Mouse (Mus musculus): ENCODE measurements at regions not wholly inside any gene's neighbourhood (a gene's known extent, or its start where the extent isn't known, plus 50 kb on each side); places are given as distances from the start of the nearest gene placed in this dataset.

GRCm38 (mm10) chr5:29142957-29143356 lies 52.8 kb upstream of the Rnf32 start:
- Histone ChIP-seq H3K4me3 (no peak overlapping the region), H3K27ac (no peak overlapping the region)
- intact Hi-C loops (cut with DNase I): no loop called here
- DNase-seq (ENCODE audit: extremely low spot score in 1 of 2, low spot score in 2 of 2): no peak
- no peak for TF ChIP-seq CTCF (IDR thresholded peaks at IDR 0.05)

- DNase-seq (ENCODE audit: extremely low spot score in 1 of 2, low spot score in 2 of 2): no peak
- Histone ChIP-seq H3K27ac (no peak overlapping the region), H3K4me3 (no peak overlapping the region)
- TF ChIP-seq CTCF (IDR thresholded peaks at IDR 0.05): no peak
- intact Hi-C loops (cut with DNase I): no loop called here
Measured at GRCm38 (mm10) chr5:29142502-29142901, 53.3 kb upstream of the Rnf32 start.

- intact Hi-C loops (cut with DNase I): no loop called here
- no peak overlapping the region for H3K4me3 ChIP-seq
- no peak for DNase-seq (ENCODE audit: extremely low spot score in 1 of 2, low spot score in 2 of 2)
- TF ChIP-seq CTCF (IDR thresholded peaks at IDR 0.05): no peak
- H3K27ac ChIP-seq: no peak overlapping the region
Measured at GRCm38 (mm10) chr5:29137481-29137880, 58.3 kb upstream of the Rnf32 start.

- DNase-seq (ENCODE audit: extremely low spot score in 1 of 2, low spot score in 2 of 2): no peak
- no peak overlapping the region for H3K27ac ChIP-seq
- intact Hi-C loops (cut with DNase I): no loop called here
- TF ChIP-seq CTCF (IDR thresholded peaks at IDR 0.05): no peak
- no peak overlapping the region for H3K4me3 ChIP-seq
Measured at GRCm38 (mm10) chr5:29132261-29132660, 63.5 kb upstream of the Rnf32 start.

GRCm38 (mm10) chr5:29131762-29132161 lies 64.0 kb upstream of the Rnf32 start:
- TF ChIP-seq CTCF (IDR thresholded peaks at IDR 0.05): no peak
- no peak overlapping the region for H3K4me3 ChIP-seq
- H3K27ac ChIP-seq: no peak overlapping the region
- intact Hi-C loops (cut with DNase I): no loop called here
- DNase-seq (ENCODE audit: extremely low spot score in 1 of 2, low spot score in 2 of 2): no peak

- intact Hi-C loops (cut with DNase I): no loop called here
- no peak overlapping the region for H3K4me3 ChIP-seq
- TF ChIP-seq CTCF (IDR thresholded peaks at IDR 0.05): no peak
- no peak for DNase-seq (ENCODE audit: extremely low spot score in 1 of 2, low spot score in 2 of 2)
- H3K27ac ChIP-seq: no peak overlapping the region
Measured at GRCm38 (mm10) chr5:29129724-29130123, 66.1 kb upstream of the Rnf32 start.

GRCm38 (mm10) chr5:29116942-29117341 lies 78.8 kb upstream of the Rnf32 start:
- H3K4me3 ChIP-seq: no peak overlapping the region
- no peak overlapping the region for H3K27ac ChIP-seq
- TF ChIP-seq CTCF (IDR thresholded peaks at IDR 0.05): no peak
- intact Hi-C loops (cut with DNase I): no loop called here
- DNase-seq (ENCODE audit: extremely low spot score in 1 of 2, low spot score in 2 of 2): no peak

- no peak for DNase-seq (ENCODE audit: extremely low spot score in 1 of 2, low spot score in 2 of 2)
- no peak for TF ChIP-seq CTCF (IDR thresholded peaks at IDR 0.05)
- Histone ChIP-seq H3K27ac (no peak overlapping the region), H3K4me3 (no peak overlapping the region)
- intact Hi-C loops (cut with DNase I): no loop called here
Measured at GRCm38 (mm10) chr5:29112531-29112930, 83.3 kb upstream of the Rnf32 start.

- H3K27ac ChIP-seq: no peak overlapping the region
- DNase-seq (ENCODE audit: extremely low spot score in 1 of 2, low spot score in 2 of 2): no peak
- intact Hi-C loops (cut with DNase I): no loop called here
- no peak for TF ChIP-seq CTCF (IDR thresholded peaks at IDR 0.05)
- no peak overlapping the region for H3K4me3 ChIP-seq
Measured at GRCm38 (mm10) chr5:29107276-29107675, 88.5 kb upstream of the Rnf32 start.

GRCm38 (mm10) chr5:29083288-29083687 lies 112.5 kb upstream of the Rnf32 start:
- TF ChIP-seq CTCF (IDR thresholded peaks at IDR 0.05): no peak
- no peak overlapping the region for H3K4me3 ChIP-seq
- no peak for DNase-seq (ENCODE audit: extremely low spot score in 1 of 2, low spot score in 2 of 2)
- intact Hi-C loops (cut with DNase I): no loop called here
- H3K27ac ChIP-seq: no peak overlapping the region

GRCm38 (mm10) chr5:29054393-29054792 lies 141.4 kb upstream of the Rnf32 start:
- Histone ChIP-seq H3K4me3 (no peak overlapping the region), H3K27ac (no peak overlapping the region)
- no peak for DNase-seq (ENCODE audit: extremely low spot score in 1 of 2, low spot score in 2 of 2)
- intact Hi-C loops (cut with DNase I): no loop called here
- TF ChIP-seq CTCF (IDR thresholded peaks at IDR 0.05): no peak

- intact Hi-C loops (cut with DNase I): loop anchor here (1.0 to 10.0 kb wide), 4 partner anchors 238 to 585 kb away; no protein-coding TSS in a partner anchor
- H3K4me3 ChIP-seq: no peak overlapping the region
- H3K27ac ChIP-seq: no peak overlapping the region
- peak; percentile 58 to 63 for DNase-seq (ENCODE audit: extremely low spot score in 1 of 2, low spot score in 2 of 2)
- peak; percentile 59 for TF ChIP-seq CTCF (IDR thresholded peaks at IDR 0.05)
Measured at GRCm38 (mm10) chr5:29036636-29037035, 159.2 kb upstream of the Rnf32 start.

GRCm38 (mm10) chr5:29033462-29033997 lies 162.3 kb upstream of the Rnf32 start:
- intact Hi-C loops (cut with DNase I): loop anchor here (10.0 kb wide), 2 partner anchors 241 to 301 kb away; no protein-coding TSS in a partner anchor
- no peak for TF ChIP-seq CTCF (IDR thresholded peaks at IDR 0.05)

More at GRCm38 (mm10) chr5:29033462-29033997, 162.3 kb upstream of the Rnf32 start:
- no peak overlapping the region for H3K4me3 ChIP-seq
- no peak overlapping the region for H3K27ac ChIP-seq
- no peak for DNase-seq (ENCODE audit: extremely low spot score in 1 of 2, low spot score in 2 of 2)

All from left cerebral cortex, adult 2 months (tissue).